Mouse (Mus musculus): ENCODE data around the gene Hoxd11. TPM values are rescaled to one million over a fixed set of nuclear protein-coding genes. Genes with fewer than 3 reads are reported as not detected.

The Hoxd11 gene
- total RNA-seq, 2 experiments from 2014 or later: not detected

GRCm38 (mm10) chr2:74724244-74725015, 45.1 kb downstream of the Hoxd11 start:
- ATAC-seq (replicated peaks; ENCODE audit: low FRiP score, poor library complexity, severe bottlenecking): no peak

GRCm38 (mm10) chr2:74725171-74725570, 45.8 kb downstream of the Hoxd11 start:
- no peak for ATAC-seq (replicated peaks; ENCODE audit: low FRiP score, poor library complexity, severe bottlenecking)

- ATAC-seq (replicated peaks; ENCODE audit: low FRiP score, poor library complexity, severe bottlenecking): no peak
Observed at GRCm38 (mm10) chr2:74726551-74726950, 47.2 kb downstream of the Hoxd11 start, which contains the start of gene Gm28230. Gm28230 (plus strand) TSS chr2:74726728.

GRCm38 (mm10) chr2:74726973-74727639, 47.7 kb downstream of the Hoxd11 start:
- ATAC-seq (replicated peaks; ENCODE audit: low FRiP score, poor library complexity, severe bottlenecking): no peak

GRCm38 (mm10) chr2:74727640-74728302, 48.4 kb downstream of the Hoxd11 start:
- no peak for ATAC-seq (replicated peaks; ENCODE audit: low FRiP score, poor library complexity, severe bottlenecking)

- ATAC-seq (replicated peaks; ENCODE audit: low FRiP score, poor library complexity, severe bottlenecking): no peak
Observed at GRCm38 (mm10) chr2:74728303-74728680, 48.9 kb downstream of the Hoxd11 start.

GRCm38 (mm10) chr2:74730331-74730730, 51.0 kb downstream of the Hoxd11 start:
- no peak for ATAC-seq (replicated peaks; ENCODE audit: low FRiP score, poor library complexity, severe bottlenecking)

GRCm38 (mm10) chr2:74731055-74731454, 51.7 kb downstream of the Hoxd11 start:
- no peak for ATAC-seq (replicated peaks; ENCODE audit: low FRiP score, poor library complexity, severe bottlenecking)

- no peak for ATAC-seq (replicated peaks; ENCODE audit: low FRiP score, poor library complexity, severe bottlenecking)
Observed at GRCm38 (mm10) chr2:74731799-74732512, 52.6 kb downstream of the Hoxd11 start.

- no peak for ATAC-seq (replicated peaks; ENCODE audit: low FRiP score, poor library complexity, severe bottlenecking)
Observed at GRCm38 (mm10) chr2:74732513-74733316, 53.4 kb downstream of the Hoxd11 start.

GRCm38 (mm10) chr2:74733317-74733661, 53.9 kb downstream of the Hoxd11 start:
- no peak for ATAC-seq (replicated peaks; ENCODE audit: low FRiP score, poor library complexity, severe bottlenecking)

- no peak for ATAC-seq (replicated peaks; ENCODE audit: low FRiP score, poor library complexity, severe bottlenecking)
Observed at GRCm38 (mm10) chr2:74733765-74734164, 54.4 kb downstream of the Hoxd11 start.

GRCm38 (mm10) chr2:74734451-74734850, 55.1 kb downstream of the Hoxd11 start:
- no peak for ATAC-seq (replicated peaks; ENCODE audit: low FRiP score, poor library complexity, severe bottlenecking)

GRCm38 (mm10) chr2:74734996-74735811, 55.8 kb downstream of the Hoxd11 start:
- ATAC-seq (replicated peaks; ENCODE audit: low FRiP score, poor library complexity, severe bottlenecking): no peak

GRCm38 (mm10) chr2:74735851-74736687, 56.7 kb downstream of the Hoxd11 start:
- no peak for ATAC-seq (replicated peaks; ENCODE audit: low FRiP score, poor library complexity, severe bottlenecking)

Measured in erythroblast, adult 5-6 weeks (primary cell).